Mouse (Mus musculus): ENCODE results near the gene Pard3b. TPM values are rescaled to one million over a fixed set of nuclear protein-coding genes. Genes with fewer than 3 reads are reported as not detected.

Gene Pard3b
- 19.3 and 19.8 TPM in 2 replicates for polyA plus RNA-seq (2016; fragmentation: Nextera tagmentation; extraction: Ambion mirVana)

DNA sequence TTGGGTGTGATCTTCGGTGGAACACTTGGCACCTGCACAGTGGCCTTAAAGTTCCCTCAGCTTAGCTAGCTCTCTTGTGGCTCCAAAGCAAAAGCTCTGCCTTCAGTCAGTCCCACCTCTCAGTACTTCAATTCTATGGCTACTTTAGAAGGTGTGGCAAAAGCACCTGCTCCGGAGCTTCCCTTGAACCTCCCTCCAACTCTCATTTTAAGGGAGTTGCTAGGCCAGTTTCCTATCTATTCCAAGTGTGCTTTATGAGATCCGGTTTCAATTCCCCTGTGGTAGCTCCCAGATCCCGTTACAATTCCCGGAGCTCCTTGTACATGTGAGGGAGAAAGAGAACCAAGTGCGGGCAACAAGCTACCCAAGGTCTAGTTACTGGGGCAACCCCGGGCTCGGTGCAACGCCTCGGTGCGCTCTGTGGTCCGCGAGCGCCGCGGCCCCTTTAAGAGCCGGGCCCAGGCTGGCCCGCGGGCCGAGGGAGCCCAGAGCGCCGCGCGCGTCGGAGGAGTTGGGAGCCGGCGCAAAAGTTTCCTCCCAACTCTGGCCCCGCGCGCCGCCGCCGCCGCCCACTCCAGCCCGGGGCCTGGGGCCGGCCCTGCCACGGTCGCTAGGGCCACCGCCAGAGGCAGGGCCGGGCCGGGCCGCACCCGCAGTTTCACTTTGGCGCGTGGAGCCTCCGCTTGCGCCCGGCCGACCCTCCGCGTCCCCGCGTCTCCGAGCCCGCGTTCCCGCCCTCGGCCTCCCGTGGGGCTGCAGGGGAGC is at the start of gene Pard3b:
Pard3b (plus strand) TSS at position 478 of the 765 bp plus-strand sequence.
- peak within 1 kb of the TSS; percentile 55; the same call in 1 of the 2 replicates for H3K27ac ChIP-seq
- peaks cover 14% of the 10 kb centered on the region for H3K4me1 ChIP-seq
- ATAC-seq (ENCODE audit: low FRiP score): peak; percentile 88
- 1% methylated on average over 54 of the region's 60 CpGs for WGBS
- H3K9ac ChIP-seq: peak within 1 kb of the TSS; percentile 73
- no peaks in the 10 kb centered on the region for H3K36me3 ChIP-seq
- peak within 1 kb of the TSS; percentile 98 for H3K4me2 ChIP-seq (replicated peaks)
- no peaks in the 10 kb centered on the region for H3K9me3 ChIP-seq (replicated peaks)
- H3K4me3 ChIP-seq: peak within 1 kb of the TSS; percentile 93
- no peaks in the 10 kb centered on the region for H3K27me3 ChIP-seq

DNA sequence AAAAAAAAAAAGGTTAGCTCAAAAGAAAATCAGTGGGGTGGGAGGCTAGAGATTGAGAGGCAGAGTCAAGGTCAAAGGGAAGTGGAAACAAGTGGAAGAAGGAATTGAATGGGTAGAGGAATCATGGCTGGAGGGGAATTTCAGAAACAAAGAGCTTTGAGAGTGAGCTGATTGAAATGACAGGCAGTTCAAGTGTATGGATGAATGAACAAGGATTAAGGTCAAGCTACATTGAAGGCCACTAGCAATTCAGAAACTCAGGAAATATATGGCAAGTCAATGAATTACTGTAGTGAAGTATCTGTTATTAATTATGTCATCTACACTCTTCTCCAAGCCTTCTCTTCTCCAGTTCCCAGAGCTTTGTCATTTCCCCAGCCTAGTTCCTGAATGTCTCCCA is 22.4 kb upstream of the Pard3b start:
- no peak for ATAC-seq (ENCODE audit: low FRiP score)
- Histone ChIP-seq H3K4me3 (no peak overlapping the region), H3K4me2 (replicated peaks) (no peak overlapping the region)

DNA sequence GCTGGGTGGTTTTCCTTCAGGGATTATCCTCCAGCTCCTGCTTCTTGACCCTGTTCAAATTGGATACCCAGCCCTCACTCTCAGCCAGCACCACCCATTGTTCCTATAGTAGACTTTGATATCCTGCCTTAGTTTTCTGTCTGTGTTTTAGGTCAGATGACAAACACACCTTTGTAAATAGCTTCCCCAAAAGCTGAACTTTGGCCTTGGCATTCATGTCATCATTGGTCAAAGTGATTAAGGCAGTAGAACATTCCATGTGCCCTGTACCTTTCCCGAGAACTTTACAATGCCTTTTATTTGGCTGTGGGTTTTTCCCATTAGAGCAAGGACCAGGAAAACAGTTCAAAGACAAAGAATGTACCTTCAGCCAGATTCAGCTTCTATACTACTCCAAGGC is 18.0 kb upstream of the Pard3b start:
- H3K9ac ChIP-seq: no peak overlapping the region
- H3K27me3 ChIP-seq: no peaks in the 10 kb centered on the region
- 0 out of 2 replicates have a peak, but pooled peaks cover 3% of the 10 kb centered on the region for H3K4me1 ChIP-seq
- WGBS: 68% methylated on average over 1 of the region's 1 CpGs
- no peaks in the 10 kb centered on the region for H3K36me3 ChIP-seq
- H3K4me3 ChIP-seq: no peak overlapping the region
- no peaks in the 10 kb centered on the region for H3K9me3 ChIP-seq (replicated peaks)
- H3K27ac ChIP-seq: no peak overlapping the region
- H3K4me2 ChIP-seq (replicated peaks): no peak overlapping the region
- ATAC-seq (ENCODE audit: low FRiP score): no peak

More for the DNA sequence above, 22.4 kb upstream of the Pard3b start:
- Histone ChIP-seq H3K4me1 (0 out of 2 replicates have a peak, but pooled peaks cover 3% of the 10 kb centered on the region), H3K36me3 (no peaks in the 10 kb centered on the region), H3K9me3 (replicated peaks) (no peaks in the 10 kb centered on the region), H3K27ac (no peak overlapping the region), H3K9ac (no peak overlapping the region), H3K27me3 (no peaks in the 10 kb centered on the region)

DNA sequence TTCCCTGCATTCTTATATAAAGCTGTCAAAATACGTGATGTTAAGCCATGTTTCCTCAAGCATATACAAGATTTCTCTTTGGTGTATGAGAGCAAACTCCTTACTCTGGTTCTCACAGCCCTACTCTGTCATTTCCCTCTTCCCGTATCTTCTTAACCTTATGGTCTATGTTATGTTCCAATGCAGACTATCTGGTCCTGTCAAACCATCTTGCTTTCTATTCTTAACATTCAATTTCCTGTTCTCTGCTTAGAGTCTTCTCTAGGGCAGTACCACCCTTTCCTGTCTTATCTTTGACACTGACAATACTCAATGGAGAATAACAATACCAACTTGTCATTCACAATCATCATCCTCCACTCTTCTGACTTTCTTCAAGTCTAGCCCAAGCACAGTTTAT is 8.8 kb upstream of the Pard3b start:
- Histone ChIP-seq H3K9ac (no peak overlapping the region), H3K27ac (no peak overlapping the region), H3K4me3 (no peak overlapping the region), H3K4me1 (no peaks in the 10 kb centered on the region), H3K36me3 (no peaks in the 10 kb centered on the region), H3K4me2 (replicated peaks) (no peak overlapping the region), H3K27me3 (no peaks in the 10 kb centered on the region), H3K9me3 (replicated peaks) (no peaks in the 10 kb centered on the region)
- 88% methylated on average over 2 of the region's 2 CpGs for WGBS
- no peak for ATAC-seq (ENCODE audit: low FRiP score)

DNA sequence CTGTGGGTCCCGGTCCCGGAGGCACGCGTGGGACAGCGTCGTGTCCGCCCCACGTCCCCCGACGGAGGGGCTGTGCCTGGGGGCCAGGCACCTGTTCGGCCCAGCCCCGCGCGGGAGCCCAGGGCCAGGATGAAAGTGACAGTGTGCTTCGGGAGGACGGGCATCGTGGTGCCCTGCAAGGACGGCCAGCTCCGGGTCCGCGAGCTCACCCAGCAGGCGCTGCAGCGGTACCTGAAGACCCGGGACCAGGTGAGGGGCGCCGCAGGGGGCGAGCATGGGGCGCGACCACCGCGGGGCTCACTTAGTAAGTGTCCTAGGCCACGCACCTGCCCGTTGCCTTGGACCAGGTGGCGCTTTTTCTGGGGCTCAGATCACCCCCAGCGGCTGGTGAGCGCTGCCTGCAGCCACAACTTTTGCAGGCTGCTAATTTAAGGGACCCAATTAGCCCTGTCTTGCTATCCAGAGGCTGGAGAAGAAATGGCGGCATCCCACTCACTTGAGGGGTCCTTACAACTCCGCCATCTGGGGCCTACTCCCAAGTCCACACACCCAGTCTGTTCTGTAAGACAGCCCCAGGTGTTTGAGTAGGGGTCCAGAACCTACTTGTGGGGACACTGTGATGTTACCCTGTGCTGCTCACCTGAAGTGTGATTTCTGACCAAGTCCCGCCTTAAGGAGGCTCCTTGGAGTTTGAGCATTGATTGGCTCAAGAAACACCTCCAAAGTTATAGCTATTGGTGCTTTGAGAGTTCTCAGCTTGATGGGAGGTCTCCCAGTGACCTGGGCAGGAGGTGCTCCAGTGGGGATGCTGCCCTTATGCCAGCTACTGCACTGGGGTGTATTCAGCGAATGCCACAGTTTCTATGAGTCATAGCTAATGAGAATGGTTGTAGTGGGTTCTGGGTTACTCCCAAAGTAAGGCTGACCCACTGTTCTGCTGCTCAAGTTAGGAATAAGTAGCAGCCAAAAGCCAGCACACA is 780 bp downstream of the Pard3b start:
- H3K4me1 ChIP-seq: peaks cover 14% of the 10 kb centered on the region
- H3K27me3 ChIP-seq: no peaks in the 10 kb centered on the region
- peak overlapping the region; percentile 73 for H3K9ac ChIP-seq
- H3K36me3 ChIP-seq: no peaks in the 10 kb centered on the region
- peak overlapping the region; percentile 55; the same call in 1 of the 2 replicates for H3K27ac ChIP-seq
- H3K4me2 ChIP-seq (replicated peaks): peak overlapping the region; percentile 98
- no peaks in the 10 kb centered on the region for H3K9me3 ChIP-seq (replicated peaks)
- peak overlapping the region; percentile 93 for H3K4me3 ChIP-seq
- 3% methylated on average over 40 of the region's 40 CpGs for WGBS
- ATAC-seq (ENCODE audit: low FRiP score): peak; percentile 66

DNA sequence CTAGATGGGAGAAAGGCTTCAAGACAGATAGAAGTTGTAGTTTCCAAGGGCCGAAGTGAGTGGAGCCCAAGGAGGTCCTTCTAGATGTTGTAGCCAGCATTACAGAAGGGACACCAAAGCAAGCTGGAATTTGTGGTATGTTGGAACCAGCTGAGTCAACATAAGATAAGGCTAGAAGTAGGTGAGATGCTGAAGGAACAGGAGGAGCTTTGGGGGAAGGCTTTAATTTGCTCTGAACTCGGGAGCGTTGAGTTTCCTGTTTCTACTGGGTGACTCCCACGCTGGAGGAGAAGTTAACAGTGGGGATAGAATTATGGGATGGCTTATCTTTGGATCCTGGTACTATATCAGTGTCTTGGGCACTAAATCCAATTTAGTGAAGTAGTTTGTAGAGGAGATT is 3.3 kb downstream of the Pard3b start:
- no peaks in the 10 kb centered on the region for H3K36me3 ChIP-seq
- peaks cover 14% of the 10 kb centered on the region for H3K4me1 ChIP-seq
- H3K27me3 ChIP-seq: no peaks in the 10 kb centered on the region
- no peak overlapping the region for H3K27ac ChIP-seq
- H3K9ac ChIP-seq: no peak overlapping the region
- no peak overlapping the region for H3K4me3 ChIP-seq
- 60% methylated on average over 4 of the region's 4 CpGs for WGBS
- no peak overlapping the region for H3K4me2 ChIP-seq (replicated peaks)
- no peak for ATAC-seq (ENCODE audit: low FRiP score)
- H3K9me3 ChIP-seq (replicated peaks): no peaks in the 10 kb centered on the region

DNA sequence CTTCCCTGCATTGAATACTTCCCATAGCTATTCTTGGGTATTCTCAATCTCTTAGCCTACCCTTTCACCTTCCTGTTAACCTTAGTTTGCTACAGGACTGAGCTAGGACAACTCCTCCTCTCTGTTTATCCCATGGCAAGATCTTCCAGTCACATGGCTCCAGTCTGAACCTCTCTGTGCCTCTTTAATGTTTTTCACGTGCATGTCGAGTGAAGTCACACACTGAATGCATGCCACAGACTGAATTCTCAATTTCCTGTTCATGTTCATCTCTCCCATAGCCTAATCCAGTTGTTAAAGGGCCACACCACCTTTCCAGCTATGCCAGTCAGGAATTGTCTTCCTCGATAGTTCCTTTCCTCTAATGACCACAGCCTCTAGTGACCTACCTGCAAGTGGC is 6.4 kb downstream of the Pard3b start:
- H3K9me3 ChIP-seq (replicated peaks): no peaks in the 10 kb centered on the region
- no peak overlapping the region for H3K4me3 ChIP-seq

DNA sequence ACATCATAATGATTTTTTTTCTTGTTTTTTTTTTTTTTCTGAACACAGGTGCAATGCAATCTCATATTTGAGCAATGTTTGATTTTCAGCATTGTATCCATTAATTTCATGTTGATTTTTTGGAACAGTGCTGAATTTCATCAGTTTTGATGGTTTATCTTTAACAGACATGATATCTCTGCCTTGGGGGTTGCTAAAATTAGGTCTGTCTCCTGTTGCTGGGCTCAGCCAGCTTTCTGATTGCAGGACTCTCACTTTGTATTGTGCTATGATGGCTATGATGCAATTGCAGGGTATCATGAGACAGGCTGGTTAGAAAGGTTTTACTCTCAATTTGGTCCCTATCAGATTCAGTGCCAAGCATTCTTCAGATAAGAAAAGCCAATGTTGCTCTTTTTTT is 11.3 kb downstream of the Pard3b start:
- Histone ChIP-seq H3K4me3 (no peak overlapping the region), H3K27ac (no peak overlapping the region), H3K36me3 (no peaks in the 10 kb centered on the region), H3K9ac (no peak overlapping the region), H3K4me2 (replicated peaks) (no peak overlapping the region), H3K4me1 (peaks cover 3% of the 10 kb centered on the region; the same call in 1 of the 2 replicates), H3K9me3 (replicated peaks) (no peaks in the 10 kb centered on the region), H3K27me3 (no peaks in the 10 kb centered on the region)
- ATAC-seq (ENCODE audit: low FRiP score): no peak

More for the DNA sequence above, 6.4 kb downstream of the Pard3b start:
- H3K4me1 ChIP-seq: no peaks in the 10 kb centered on the region
- H3K4me2 ChIP-seq (replicated peaks): no peak overlapping the region
- no peaks in the 10 kb centered on the region for H3K36me3 ChIP-seq
- WGBS: 85% methylated on average over 3 of the region's 3 CpGs
- no peak overlapping the region for H3K27ac ChIP-seq
- H3K27me3 ChIP-seq: no peaks in the 10 kb centered on the region
- no peak for ATAC-seq (ENCODE audit: low FRiP score)
- no peak overlapping the region for H3K9ac ChIP-seq

DNA sequence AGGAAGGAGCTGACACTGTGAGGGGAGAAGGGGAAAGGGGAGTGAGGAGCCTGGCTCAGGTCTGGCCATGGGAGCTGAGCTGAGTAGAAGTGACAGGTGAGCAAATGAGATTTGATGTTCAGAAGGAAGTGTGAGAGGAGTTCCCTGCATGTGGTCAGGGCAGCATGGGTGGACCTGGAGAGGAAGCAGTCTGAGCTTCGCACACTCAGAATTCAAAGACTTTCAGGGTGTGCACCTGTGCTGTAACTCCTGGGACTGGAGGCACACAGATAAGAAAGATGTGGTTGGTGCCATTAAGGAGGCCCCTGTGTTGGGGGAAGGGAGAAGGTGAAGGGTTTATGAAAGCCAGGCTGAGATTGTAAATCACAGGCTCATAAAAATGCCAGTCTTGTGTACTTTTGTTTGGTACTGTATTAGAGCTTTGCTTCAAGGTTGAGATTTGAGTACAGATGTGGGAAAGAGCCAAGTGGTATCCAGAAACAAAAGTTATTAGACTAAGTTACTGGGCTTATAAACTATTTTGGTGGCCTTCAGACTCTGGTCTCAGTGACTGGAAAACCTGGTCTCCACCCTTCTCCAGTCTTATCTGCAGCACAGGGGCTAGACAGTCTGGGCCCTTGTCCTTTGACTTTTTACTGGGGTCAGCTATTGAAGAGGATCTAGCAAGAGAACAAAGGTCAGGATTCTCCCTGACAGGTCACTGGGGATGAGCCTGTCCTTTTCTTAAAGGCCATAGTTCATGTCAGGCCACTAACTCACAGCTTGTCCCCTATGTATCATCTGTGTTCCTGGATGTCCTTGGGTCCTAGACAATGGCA is 13.0 kb downstream of the Pard3b start:
- no peak for ATAC-seq (ENCODE audit: low FRiP score)
- Histone ChIP-seq H3K9ac (no peak overlapping the region), H3K36me3 (no peaks in the 10 kb centered on the region), H3K27me3 (no peaks in the 10 kb centered on the region), H3K9me3 (replicated peaks) (no peaks in the 10 kb centered on the region), H3K27ac (no peak overlapping the region), H3K4me3 (no peak overlapping the region), H3K4me2 (replicated peaks) (no peak overlapping the region), H3K4me1 (peaks cover 3% of the 10 kb centered on the region; the same call in 1 of the 2 replicates)
- 70% methylated on average over 1 of the region's 1 CpGs for WGBS

DNA sequence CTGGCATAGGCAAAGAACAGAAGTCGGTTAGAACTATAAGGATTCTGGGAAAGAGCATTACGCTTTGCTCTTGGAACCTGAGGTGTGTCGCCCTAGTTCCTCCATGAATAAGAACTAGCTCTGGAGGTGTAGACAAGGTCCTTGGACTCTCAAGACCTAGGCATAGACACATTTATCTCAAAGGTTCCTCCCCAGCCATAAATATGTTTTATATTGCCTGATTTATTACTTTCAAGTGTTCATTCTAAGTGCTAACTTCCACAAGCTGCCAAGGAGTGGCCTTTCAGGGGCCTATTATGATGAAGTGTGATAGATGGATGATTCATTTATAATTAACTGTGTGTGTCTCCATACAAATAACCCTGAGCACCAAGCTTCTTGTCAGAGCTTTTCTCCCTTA is 19.1 kb downstream of the Pard3b start:
- Histone ChIP-seq H3K9ac (no peak overlapping the region), H3K27ac (no peak overlapping the region), H3K36me3 (no peaks in the 10 kb centered on the region), H3K4me3 (no peak overlapping the region), H3K9me3 (replicated peaks) (no peaks in the 10 kb centered on the region), H3K27me3 (no peaks in the 10 kb centered on the region), H3K4me2 (replicated peaks) (no peak overlapping the region), H3K4me1 (peaks cover 2% of the 10 kb centered on the region; the same call in 1 of the 2 replicates)
- no peak for ATAC-seq (ENCODE audit: low FRiP score)
- WGBS: 92% methylated on average over 3 of the region's 3 CpGs

DNA sequence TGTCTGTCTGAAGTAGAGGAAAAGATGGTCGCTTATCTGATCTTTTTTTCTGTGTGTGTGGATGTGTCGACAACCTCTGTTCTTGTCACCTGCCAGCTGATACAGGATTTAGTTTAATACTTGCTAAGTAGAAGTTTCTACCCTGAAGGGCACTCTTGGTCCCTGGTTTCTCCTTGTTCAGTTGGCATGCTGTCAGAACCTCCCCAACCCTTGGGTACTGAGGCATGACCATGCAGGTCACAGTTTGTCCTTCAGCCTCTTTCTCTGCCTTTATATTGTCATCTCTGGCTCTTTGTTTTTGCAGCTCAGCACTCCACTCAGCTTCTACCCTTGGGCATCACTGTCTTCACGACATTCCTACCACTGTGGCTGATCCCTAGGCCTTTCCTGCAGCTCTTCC is 21.3 kb downstream of the Pard3b start:
- no peaks in the 10 kb centered on the region for H3K36me3 ChIP-seq
- H3K9me3 ChIP-seq (replicated peaks): no peaks in the 10 kb centered on the region
- H3K4me2 ChIP-seq (replicated peaks): no peak overlapping the region
- WGBS: 85% methylated on average over 3 of the region's 3 CpGs
- 0 out of 2 replicates have a peak, but pooled peaks cover 2% of the 10 kb centered on the region for H3K4me1 ChIP-seq
- H3K27ac ChIP-seq: no peak overlapping the region
- H3K9ac ChIP-seq: no peak overlapping the region
- no peak overlapping the region for H3K4me3 ChIP-seq
- no peak for ATAC-seq (ENCODE audit: low FRiP score)
- no peaks in the 10 kb centered on the region for H3K27me3 ChIP-seq

All from hindbrain, embryonic 12.5 days (tissue).